Mouse (Mus musculus): ENCODE data around the gene Sult1b1.

DNA sequence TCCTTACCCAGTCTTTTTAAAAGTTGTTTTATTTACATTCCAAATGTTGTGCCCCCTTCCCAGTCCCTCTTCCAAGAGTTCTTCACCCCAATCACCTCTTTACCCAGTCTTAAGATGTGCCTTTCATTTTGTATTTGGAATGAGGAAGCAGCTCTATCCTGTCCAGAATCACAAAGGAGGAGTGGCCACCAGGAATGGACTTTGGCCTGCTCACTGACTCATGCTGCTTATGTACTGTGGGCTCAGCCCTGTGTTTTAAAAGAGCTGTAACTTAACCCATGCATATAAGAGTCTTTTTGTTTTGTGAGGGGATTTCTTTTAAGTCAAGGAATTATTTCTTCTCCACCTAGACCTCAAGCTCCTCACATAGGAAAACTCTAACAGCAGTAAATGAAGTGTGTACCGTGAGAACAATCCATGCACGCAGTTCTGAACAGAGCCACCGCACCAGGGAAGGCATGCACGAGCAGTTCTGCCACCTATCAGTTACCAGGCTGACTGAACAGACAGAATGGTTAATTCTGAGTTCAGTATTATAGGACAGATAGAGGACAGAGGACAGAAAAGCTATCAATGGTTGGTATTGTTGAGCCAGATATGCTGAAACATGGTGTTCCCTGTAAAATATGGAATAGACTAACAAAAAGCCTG is 1.9 kb downstream of the Sult1b1 start:
- TF ChIP-seq POLR2A (IDR thresholded peaks at IDR 0.05; ENCODE audit: insufficient read depth, low read length) (no peak), CTCF (IDR thresholded peaks at IDR 0.05; ENCODE audit: low read depth, low read length) (no peak)

All from ES-Bruce4 (cell line).